Mouse (Mus musculus): ENCODE measurements around the gene Chrd. TPM values are rescaled to one million over a fixed set of nuclear protein-coding genes. Genes with fewer than 3 reads are reported as not detected.
A peak's percentile ranks its signal among the peaks of the same experiment; 100 is the strongest.

The Chrd gene
- 4.5 and 5.4 TPM in 2 replicates for polyA plus RNA-seq (2014; fragmentation: Nextera tagmentation; extraction: Ambion mirVana)

DNA sequence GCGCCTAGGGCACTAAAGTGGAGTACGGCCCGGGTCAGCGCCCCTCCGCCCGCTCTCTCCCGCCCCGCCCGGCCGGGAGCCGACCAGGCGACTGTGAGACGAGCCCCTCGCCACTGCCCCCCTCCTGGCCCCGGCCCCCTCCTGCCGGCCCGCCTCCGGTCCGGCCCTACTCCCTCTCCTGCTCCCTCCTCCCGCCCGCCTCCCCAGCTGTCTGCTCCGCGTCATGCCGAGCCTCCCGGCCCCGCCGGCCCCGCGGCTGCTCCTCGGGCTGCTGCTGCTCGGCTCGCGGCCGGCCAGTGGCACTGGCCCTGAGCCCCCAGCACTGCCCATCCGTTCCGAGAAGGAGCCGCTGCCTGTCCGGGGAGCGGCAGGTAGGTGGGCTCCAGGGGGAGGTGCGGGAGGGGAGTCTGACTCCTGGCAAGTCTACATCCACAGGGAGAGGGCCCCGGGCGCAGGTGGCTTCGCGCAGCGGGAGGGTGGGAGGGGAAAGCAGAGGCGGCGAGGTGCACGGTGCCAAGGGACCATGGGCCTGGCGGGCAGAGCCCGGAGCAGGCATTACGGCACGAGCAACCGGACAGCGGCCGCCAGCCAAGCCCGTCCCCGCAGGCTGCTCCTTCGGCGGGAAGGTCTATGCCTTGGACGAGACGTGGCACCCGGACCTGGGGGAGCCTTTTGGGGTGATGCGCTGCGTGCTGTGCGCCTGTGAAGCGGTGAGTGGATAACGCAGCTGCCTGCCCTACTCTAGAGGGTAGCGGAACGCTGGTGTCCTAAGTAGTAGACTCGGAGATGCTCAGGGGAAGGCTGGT lies at the start of gene Chrd:
TSS of gene Chrd (plus strand) at position 203 of the 806 bp plus-strand sequence.
- under 1% methylated on average over 67 of the region's 70 CpGs for WGBS
- Histone ChIP-seq H3K4me3 (ENCODE audit: low read depth, low read length) (peak within 1 kb of the TSS; percentile 63), H3K9me3 (ENCODE audit: control insufficient read depth, low read depth, low read length) (no peaks in the 10 kb centered on the region), H3K27ac (ENCODE audit: low read length) (peak within 1 kb of the TSS; percentile 80), H3K9ac (replicated peaks; ENCODE audit: low read depth, low read length) (peak within 1 kb of the TSS; percentile 65), H3K27me3 (ENCODE audit: control insufficient read depth, insufficient read depth, low read length) (peaks cover 15% of the 10 kb centered on the region), H3K36me3 (ENCODE audit: control insufficient read depth, insufficient read depth, low read length) (no peaks in the 10 kb centered on the region), H3K4me2 (replicated peaks; ENCODE audit: low read depth, low read length) (peak within 1 kb of the TSS; percentile 98), H3K4me1 (ENCODE audit: control insufficient read depth, insufficient read depth, low read length) (peaks cover 8% of the 10 kb centered on the region; the same call in 1 of the 2 replicates)
- peak; percentile 82 for ATAC-seq (ENCODE audit: insufficient number of reproducible peaks, insufficient read depth, low FRiP score, low read depth)

DNA sequence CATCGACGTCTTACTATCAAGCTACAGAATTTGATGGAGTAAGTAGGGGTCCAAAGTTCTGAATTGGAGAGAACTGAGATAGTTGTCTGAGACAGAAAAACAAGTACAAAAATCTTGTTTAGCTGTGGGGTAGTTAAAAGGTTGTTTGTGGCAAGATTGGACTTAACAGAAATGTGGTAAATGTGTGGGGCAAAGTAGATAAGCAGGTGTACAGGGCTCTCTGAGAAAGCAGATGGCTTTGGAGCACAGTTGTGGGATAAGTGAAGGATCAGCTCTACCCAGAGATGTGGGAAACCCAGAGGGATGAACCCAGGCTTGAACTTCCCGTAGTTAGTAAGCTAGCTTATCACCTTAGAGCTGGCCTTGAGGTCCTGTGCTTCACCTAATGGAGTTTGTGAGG lies 42.2 kb upstream of the Chrd start:
- Histone ChIP-seq H3K9me3 (ENCODE audit: control insufficient read depth, low read depth, low read length) (no peaks in the 10 kb centered on the region), H3K36me3 (ENCODE audit: control insufficient read depth, insufficient read depth, low read length) (peaks cover 61% of the 10 kb centered on the region), H3K27me3 (ENCODE audit: control insufficient read depth, insufficient read depth, low read length) (no peaks in the 10 kb centered on the region), H3K4me2 (replicated peaks; ENCODE audit: low read depth, low read length) (no peak overlapping the region), H3K4me3 (ENCODE audit: low read depth, low read length) (no peak overlapping the region), H3K4me1 (ENCODE audit: control insufficient read depth, insufficient read depth, low read length) (peaks cover 4% of the 10 kb centered on the region; the same call in 1 of the 2 replicates), H3K9ac (replicated peaks; ENCODE audit: low read depth, low read length) (no peak overlapping the region), H3K27ac (ENCODE audit: low read length) (no peak overlapping the region)
- WGBS: 83% methylated on average over 3 of the region's 3 CpGs
- no peak for ATAC-seq (ENCODE audit: insufficient number of reproducible peaks, insufficient read depth, low FRiP score, low read depth)

DNA sequence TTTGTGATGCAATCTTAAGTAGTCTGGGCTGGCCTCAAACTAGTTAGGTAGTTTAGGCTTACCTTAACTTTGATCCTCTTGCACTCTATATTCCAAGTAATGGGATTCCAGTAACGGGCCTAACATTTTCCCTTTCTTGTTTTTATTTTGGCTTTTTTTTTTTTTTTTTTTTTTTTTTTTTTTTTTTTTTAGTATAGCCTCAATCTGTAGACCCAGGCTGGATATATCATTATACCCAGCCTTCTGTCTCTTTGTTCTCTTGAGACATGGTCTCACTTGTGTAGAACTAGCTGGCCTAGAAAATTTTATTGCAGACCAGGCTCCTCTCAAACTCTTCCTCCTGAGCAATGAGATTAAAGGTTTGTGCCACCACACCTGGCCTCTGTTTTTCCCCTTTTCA lies 41.3 kb upstream of the Chrd start:
- Histone ChIP-seq H3K4me2 (replicated peaks; ENCODE audit: low read depth, low read length) (no peak overlapping the region), H3K9me3 (ENCODE audit: control insufficient read depth, low read depth, low read length) (no peaks in the 10 kb centered on the region), H3K4me1 (ENCODE audit: control insufficient read depth, insufficient read depth, low read length) (peaks cover 7% of the 10 kb centered on the region), H3K27me3 (ENCODE audit: control insufficient read depth, insufficient read depth, low read length) (no peaks in the 10 kb centered on the region), H3K36me3 (ENCODE audit: control insufficient read depth, insufficient read depth, low read length) (peaks cover 53% of the 10 kb centered on the region), H3K27ac (ENCODE audit: low read length) (no peak overlapping the region), H3K9ac (replicated peaks; ENCODE audit: low read depth, low read length) (no peak overlapping the region), H3K4me3 (ENCODE audit: low read depth, low read length) (no peak overlapping the region)
- 83% methylated on average over 1 of the region's 1 CpGs for WGBS
- ATAC-seq (ENCODE audit: insufficient number of reproducible peaks, insufficient read depth, low FRiP score, low read depth): no peak

DNA sequence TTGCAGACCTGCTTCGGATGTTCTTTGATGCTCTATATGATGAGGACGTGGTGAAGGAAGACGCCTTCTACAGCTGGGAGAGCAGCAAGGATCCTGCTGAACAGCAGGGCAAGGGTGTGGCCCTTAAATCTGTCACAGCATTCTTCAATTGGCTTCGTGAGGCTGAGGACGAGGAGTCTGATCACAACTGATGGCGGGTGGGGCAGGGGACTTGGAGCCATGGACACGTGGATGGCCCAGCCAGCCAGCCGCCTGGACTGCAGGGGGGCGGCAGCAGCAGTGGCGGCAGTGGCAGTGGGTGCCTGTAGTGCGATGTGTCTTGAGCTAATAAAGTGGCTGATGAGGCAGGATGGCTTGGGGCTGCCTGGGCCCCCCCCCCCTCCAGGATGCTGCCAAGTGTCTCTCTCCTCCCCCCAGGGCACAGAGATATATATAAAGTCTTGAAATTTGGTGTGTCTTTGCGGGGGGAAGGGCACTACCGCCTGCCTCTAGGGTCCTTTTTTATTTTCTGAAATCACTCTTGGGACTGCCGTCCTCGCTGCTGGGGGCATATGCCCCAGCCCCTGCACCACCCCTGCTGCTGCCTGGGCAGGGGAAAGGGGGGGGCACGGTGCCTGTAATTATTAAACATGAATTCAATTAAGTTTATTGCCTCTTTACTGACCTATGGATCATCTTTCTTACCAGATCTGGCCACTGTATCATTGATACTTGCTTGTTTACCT lies 40.5 kb upstream of the Chrd start:
- peaks cover 7% of the 10 kb centered on the region for H3K4me1 ChIP-seq (ENCODE audit: control insufficient read depth, insufficient read depth, low read length)
- H3K9ac ChIP-seq (replicated peaks; ENCODE audit: low read depth, low read length): no peak overlapping the region
- H3K27ac ChIP-seq (ENCODE audit: low read length): no peak overlapping the region
- no peaks in the 10 kb centered on the region for H3K27me3 ChIP-seq (ENCODE audit: control insufficient read depth, insufficient read depth, low read length)
- H3K4me2 ChIP-seq (replicated peaks; ENCODE audit: low read depth, low read length): peak overlapping the region; percentile 69; the same call in 1 of the 2 replicates
- WGBS: 46% methylated on average over 16 of the region's 16 CpGs
- H3K4me3 ChIP-seq (ENCODE audit: low read depth, low read length): no peak overlapping the region
- ATAC-seq (ENCODE audit: insufficient number of reproducible peaks, insufficient read depth, low FRiP score, low read depth): no peak
- no peaks in the 10 kb centered on the region for H3K9me3 ChIP-seq (ENCODE audit: control insufficient read depth, low read depth, low read length)
- H3K36me3 ChIP-seq (ENCODE audit: control insufficient read depth, insufficient read depth, low read length): peaks cover 45% of the 10 kb centered on the region

DNA sequence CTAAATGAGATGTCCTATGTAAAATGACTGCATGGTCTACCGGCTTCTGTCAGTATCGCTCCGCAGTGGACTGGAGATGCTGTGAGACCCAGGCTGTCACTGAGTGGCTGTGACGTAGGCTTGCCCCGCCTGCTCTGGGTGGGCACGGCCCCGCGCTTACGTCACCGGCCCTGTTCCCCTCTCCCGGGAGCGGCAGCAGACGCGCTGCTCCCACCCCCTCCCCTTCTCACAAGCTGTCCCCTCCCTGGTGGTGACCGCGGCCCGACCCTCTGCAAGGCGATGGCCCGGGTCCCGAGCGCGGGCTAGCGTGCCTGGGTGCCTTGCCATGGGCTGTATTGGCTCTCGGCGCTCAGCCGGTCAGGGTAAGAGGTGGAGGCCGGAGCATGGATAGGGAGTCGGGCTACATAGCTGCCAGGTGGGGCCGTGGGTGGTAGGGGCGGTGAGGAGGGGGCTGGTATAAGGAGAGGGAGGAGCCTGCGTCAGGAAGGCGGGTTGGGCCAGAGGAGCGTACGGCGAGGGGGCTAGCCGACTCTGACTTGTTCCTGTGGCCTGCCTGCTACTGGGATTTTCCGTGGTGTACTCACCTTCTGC lies 39.7 kb upstream of the Chrd start, which contains the start of gene Fam131a:
TSS of gene Fam131a (plus strand) at position 131 of the 591 bp plus-strand sequence.
- Histone ChIP-seq H3K4me1 (ENCODE audit: control insufficient read depth, insufficient read depth, low read length) (peaks cover 7% of the 10 kb centered on the region), H3K4me2 (replicated peaks; ENCODE audit: low read depth, low read length) (peak within 1 kb of the TSS; percentile 69), H3K27ac (ENCODE audit: low read length) (peak within 1 kb of the TSS; percentile 84), H3K4me3 (ENCODE audit: low read depth, low read length) (peak within 1 kb of the TSS; percentile 56), H3K27me3 (ENCODE audit: control insufficient read depth, insufficient read depth, low read length) (no peaks in the 10 kb centered on the region), H3K9ac (replicated peaks; ENCODE audit: low read depth, low read length) (peak within 1 kb of the TSS; percentile 55), H3K36me3 (ENCODE audit: control insufficient read depth, insufficient read depth, low read length) (peaks cover 37% of the 10 kb centered on the region), H3K9me3 (ENCODE audit: control insufficient read depth, low read depth, low read length) (no peaks in the 10 kb centered on the region)
- peak; percentile 94 for ATAC-seq (ENCODE audit: insufficient number of reproducible peaks, insufficient read depth, low FRiP score, low read depth)
- WGBS: 1% methylated on average over 34 of the region's 37 CpGs

DNA sequence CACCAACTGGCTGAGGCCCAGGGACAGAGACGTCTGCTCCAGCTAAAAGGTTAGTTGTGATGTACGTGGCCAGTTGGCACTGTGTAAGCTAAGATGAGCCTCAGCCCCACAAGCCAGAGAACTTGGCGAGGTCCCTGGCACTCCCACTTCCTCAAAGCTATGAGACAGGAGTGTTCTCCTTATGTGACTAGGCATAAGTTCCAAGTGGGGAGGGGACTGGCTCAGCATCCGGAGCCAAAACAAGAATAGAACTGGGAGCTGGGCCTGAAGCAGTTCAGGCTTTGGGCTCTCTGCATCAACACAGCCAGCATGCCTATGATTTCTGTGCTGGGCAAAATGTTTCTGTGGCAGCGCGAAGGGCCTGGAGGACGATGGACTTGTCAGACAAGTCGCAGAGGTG lies 38.1 kb upstream of the Chrd start:
- WGBS: 79% methylated on average over 8 of the region's 8 CpGs
- no peaks in the 10 kb centered on the region for H3K27me3 ChIP-seq (ENCODE audit: control insufficient read depth, insufficient read depth, low read length)
- H3K36me3 ChIP-seq (ENCODE audit: control insufficient read depth, insufficient read depth, low read length): peaks cover 21% of the 10 kb centered on the region
- H3K27ac ChIP-seq (ENCODE audit: low read length): no peak overlapping the region
- H3K9me3 ChIP-seq (ENCODE audit: control insufficient read depth, low read depth, low read length): no peaks in the 10 kb centered on the region
- no peak for ATAC-seq (ENCODE audit: insufficient number of reproducible peaks, insufficient read depth, low FRiP score, low read depth)
- peaks cover 7% of the 10 kb centered on the region for H3K4me1 ChIP-seq (ENCODE audit: control insufficient read depth, insufficient read depth, low read length)
- no peak overlapping the region for H3K4me2 ChIP-seq (replicated peaks; ENCODE audit: low read depth, low read length)
- no peak overlapping the region for H3K4me3 ChIP-seq (ENCODE audit: low read depth, low read length)
- no peak overlapping the region for H3K9ac ChIP-seq (replicated peaks; ENCODE audit: low read depth, low read length)

DNA sequence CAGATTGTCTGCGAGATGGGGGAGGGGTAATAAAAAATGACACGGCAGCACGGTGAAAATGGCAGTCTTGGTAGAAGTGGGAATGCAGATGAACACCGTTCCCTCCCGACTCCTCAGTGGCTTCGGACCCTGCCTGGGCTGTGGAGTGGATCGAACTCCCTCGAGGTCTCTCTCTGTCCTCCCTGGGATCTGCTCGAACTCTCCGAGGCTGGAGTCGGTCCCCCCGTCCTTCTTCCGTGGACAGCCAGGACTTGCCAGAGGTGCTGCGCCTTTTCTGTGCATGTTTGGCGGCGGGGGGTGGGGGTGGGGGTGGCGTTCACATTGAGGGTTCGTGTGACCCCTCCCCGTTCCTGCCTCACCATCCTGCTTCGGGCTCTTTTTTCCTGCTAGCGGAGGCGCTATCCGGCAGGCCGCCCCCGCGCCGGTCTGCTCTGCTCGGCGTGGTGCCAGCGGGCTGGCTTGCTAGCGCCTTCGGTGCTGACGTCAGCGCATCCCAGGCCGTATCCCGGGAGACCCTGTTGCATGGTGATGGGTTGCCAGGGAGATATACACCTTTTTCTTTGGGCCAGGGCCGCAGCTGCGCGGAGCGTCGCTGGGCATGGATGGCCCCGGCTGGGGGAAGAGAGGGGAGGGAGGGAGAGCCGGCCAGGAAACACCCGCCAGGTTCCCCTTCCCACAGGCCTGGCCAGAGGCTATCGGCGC lies 37.2 kb upstream of the Chrd start:
- peak overlapping the region; percentile 30 for H3K4me3 ChIP-seq (ENCODE audit: low read depth, low read length)
- peak; percentile 82 for ATAC-seq (ENCODE audit: insufficient number of reproducible peaks, insufficient read depth, low FRiP score, low read depth)
- H3K9ac ChIP-seq (replicated peaks; ENCODE audit: low read depth, low read length): 0 out of 2 replicates have a peak overlapping the region, but pooled peaks have one; percentile 6
- no peak overlapping the region for H3K27ac ChIP-seq (ENCODE audit: low read length)
- WGBS: 5% methylated on average over 46 of the region's 46 CpGs
- H3K36me3 ChIP-seq (ENCODE audit: control insufficient read depth, insufficient read depth, low read length): peaks cover 11% of the 10 kb centered on the region
- no peaks in the 10 kb centered on the region for H3K27me3 ChIP-seq (ENCODE audit: control insufficient read depth, insufficient read depth, low read length)
- peaks cover 7% of the 10 kb centered on the region for H3K4me1 ChIP-seq (ENCODE audit: control insufficient read depth, insufficient read depth, low read length)
- peak overlapping the region; percentile 65 for H3K4me2 ChIP-seq (replicated peaks; ENCODE audit: low read depth, low read length)
- no peaks in the 10 kb centered on the region for H3K9me3 ChIP-seq (ENCODE audit: control insufficient read depth, low read depth, low read length)

DNA sequence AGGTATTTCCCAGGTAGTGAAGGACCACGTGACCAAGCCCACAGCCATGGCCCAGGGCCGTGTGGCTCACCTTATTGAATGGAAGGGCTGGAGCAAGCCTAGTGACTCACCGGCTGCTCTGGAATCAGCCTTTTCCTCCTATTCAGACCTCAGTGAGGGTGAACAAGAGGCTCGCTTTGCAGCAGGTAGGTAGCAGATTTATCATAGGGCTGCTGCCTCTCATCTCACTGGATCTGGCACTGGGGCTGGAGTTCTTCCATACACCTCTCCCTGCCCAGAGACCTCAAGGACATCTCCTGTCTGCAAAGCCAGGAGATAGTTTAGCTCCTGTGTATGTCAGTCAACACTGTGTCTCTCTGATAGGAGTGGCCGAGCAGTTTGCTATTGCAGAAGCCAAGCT lies 33.7 kb upstream of the Chrd start:
- no peak overlapping the region for H3K27ac ChIP-seq (ENCODE audit: low read length)
- H3K36me3 ChIP-seq (ENCODE audit: control insufficient read depth, insufficient read depth, low read length): peaks cover 9% of the 10 kb centered on the region; the same call in 1 of the 2 replicates
- ATAC-seq (ENCODE audit: insufficient number of reproducible peaks, insufficient read depth, low FRiP score, low read depth): no peak
- no peak overlapping the region for H3K4me3 ChIP-seq (ENCODE audit: low read depth, low read length)
- WGBS: 72% methylated on average over 5 of the region's 5 CpGs
- H3K4me1 ChIP-seq (ENCODE audit: control insufficient read depth, insufficient read depth, low read length): peaks cover 19% of the 10 kb centered on the region
- H3K27me3 ChIP-seq (ENCODE audit: control insufficient read depth, insufficient read depth, low read length): no peaks in the 10 kb centered on the region
- H3K9me3 ChIP-seq (ENCODE audit: control insufficient read depth, low read depth, low read length): no peaks in the 10 kb centered on the region
- H3K9ac ChIP-seq (replicated peaks; ENCODE audit: low read depth, low read length): no peak overlapping the region
- no peak overlapping the region for H3K4me2 ChIP-seq (replicated peaks; ENCODE audit: low read depth, low read length)
